Mouse (Mus musculus) skeletal muscle tissue, adult 2 months (tissue): Measurements from ENCODE around the gene Scn10a.

ENCODE experiments used
- DNase-seq: peaks from one replicate; pipeline ENCODE4 v3.0.0-alpha.2; 2012; ENCODE audit warnings: low read depth, low spot score

Scn10a gene

GRCm38 (mm10) chr9:119641985-119642384 is 77.1 kb downstream of the Scn10a start:
- no peak for DNase-seq

- DNase-seq: no peak
Observed at GRCm38 (mm10) chr9:119634216-119634843, 84.8 kb downstream of the Scn10a start.

GRCm38 (mm10) chr9:119633475-119633874 is 85.6 kb downstream of the Scn10a start:
- no peak for DNase-seq

GRCm38 (mm10) chr9:119632801-119633200 is 86.3 kb downstream of the Scn10a start:
- DNase-seq: no peak

GRCm38 (mm10) chr9:119631899-119632533 is 87.1 kb downstream of the Scn10a start:
- peak; percentile 15 for DNase-seq

- DNase-seq: no peak
Observed at GRCm38 (mm10) chr9:119631393-119631898, 87.7 kb downstream of the Scn10a start.

- DNase-seq: no peak
Observed at GRCm38 (mm10) chr9:119628690-119629268, 90.3 kb downstream of the Scn10a start.

GRCm38 (mm10) chr9:119627227-119627626 is 91.9 kb downstream of the Scn10a start:
- DNase-seq: no peak

GRCm38 (mm10) chr9:119624151-119624550 is 95.0 kb downstream of the Scn10a start:
- no peak for DNase-seq

GRCm38 (mm10) chr9:119614798-119615197 is 104.3 kb downstream of the Scn10a start:
- DNase-seq: no peak

- DNase-seq: no peak
Observed at GRCm38 (mm10) chr9:119610563-119611166, 108.5 kb downstream of the Scn10a start.

GRCm38 (mm10) chr9:119606906-119607305 is 112.2 kb downstream of the Scn10a start:
- DNase-seq: no peak

GRCm38 (mm10) chr9:119604607-119605006 is 114.5 kb downstream of the Scn10a start:
- no peak for DNase-seq

- no peak for DNase-seq
Observed at GRCm38 (mm10) chr9:119598501-119598900, 120.6 kb downstream of the Scn10a start.

- no peak for DNase-seq
Observed at GRCm38 (mm10) chr9:119597332-119597731, 121.8 kb downstream of the Scn10a start.

GRCm38 (mm10) chr9:119589592-119589991 is 129.5 kb downstream of the Scn10a start:
- DNase-seq: no peak

GRCm38 (mm10) chr9:119588763-119589449 is 130.2 kb downstream of the Scn10a start:
- DNase-seq: no peak

GRCm38 (mm10) chr9:119580668-119581067 is 138.5 kb downstream of the Scn10a start:
- DNase-seq: peak; percentile 44

GRCm38 (mm10) chr9:119580187-119580586 is 138.9 kb downstream of the Scn10a start:
- DNase-seq: no peak

GRCm38 (mm10) chr9:119578636-119579438 is 140.3 kb downstream of the Scn10a start, which contains the start of gene Scn5a:
Gene Scn5a (minus strand): TSS chr9:119579016.
- DNase-seq: no peak

- DNase-seq: no peak
Observed at GRCm38 (mm10) chr9:119578311-119578635, 140.8 kb downstream of the Scn10a start.
